Mouse (Mus musculus): Measurements from ENCODE around the gene Igf2bp2. TPM values are rescaled to one million over a fixed set of nuclear protein-coding genes. Genes with fewer than 3 reads are reported as not detected.

Gene Igf2bp2
- polyA plus RNA-seq, 1 experiment from 2014 or later: 139 TPM

GRCm38 (mm10) chr16:22177999-22178398 is 14.9 kb upstream of the Igf2bp2 start:
- no peak overlapping the region for H3K4me2 ChIP-seq (ENCODE audit: low read length)
- ATAC-seq (replicated peaks; ENCODE audit: low FRiP score, low TSS enrichment, low read depth) (no peak), DNase-seq (ENCODE audit: low spot score) (no peak)
- no peaks in the 10 kb centered on the region for H3K4me1 ChIP-seq (replicated peaks; ENCODE audit: control insufficient read depth, insufficient read depth, low read length)
- no peaks in the 10 kb centered on the region for H3K27me3 ChIP-seq (replicated peaks; ENCODE audit: control insufficient read depth, insufficient read depth, low read length)
- H3K4me3 ChIP-seq (ENCODE audit: low read depth, low read length): no peak overlapping the region
- WGBS: 72% methylated on average over 2 of the region's 2 CpGs
- H3K9me3 ChIP-seq (ENCODE audit: control insufficient read depth, low read length): peaks cover 6% of the 10 kb centered on the region; the same call in 1 of the 2 replicates
- no peaks in the 10 kb centered on the region for H3K36me3 ChIP-seq (ENCODE audit: control insufficient read depth, insufficient read depth, low read length)
- no peak overlapping the region for H3K9ac ChIP-seq (ENCODE audit: low read length)
- no peak overlapping the region for H3K27ac ChIP-seq (ENCODE audit: low read depth)

DNA sequence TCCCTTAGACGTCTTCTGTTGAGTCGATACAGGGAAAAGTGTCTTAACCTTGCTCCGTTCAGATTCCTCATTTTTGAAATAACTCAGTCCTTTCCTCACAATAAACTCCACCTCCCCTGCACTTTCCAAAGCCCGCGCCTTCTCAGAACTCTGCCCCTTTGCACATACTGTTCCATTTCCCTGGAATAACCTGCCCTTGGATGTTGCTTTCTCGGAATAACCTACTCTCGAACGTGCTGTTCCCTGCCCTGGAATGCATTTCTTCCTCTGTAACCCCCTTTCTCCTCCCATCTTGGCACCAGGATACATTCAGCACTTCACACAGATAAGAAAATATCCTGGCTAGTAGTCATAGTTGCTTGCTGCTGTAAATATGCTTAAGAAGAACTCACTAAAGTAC is 5.6 kb upstream of the Igf2bp2 start:
- DNase-seq (ENCODE audit: low spot score) (no peak), ATAC-seq (replicated peaks; ENCODE audit: low FRiP score, low TSS enrichment, low read depth) (no peak)
- H3K4me2 ChIP-seq (ENCODE audit: low read length): no peak overlapping the region
- no peaks in the 10 kb centered on the region for H3K9me3 ChIP-seq (ENCODE audit: control insufficient read depth, low read length)
- H3K9ac ChIP-seq (ENCODE audit: low read length): no peak overlapping the region
- H3K27ac ChIP-seq (ENCODE audit: low read depth): no peak overlapping the region
- no peaks in the 10 kb centered on the region for H3K27me3 ChIP-seq (replicated peaks; ENCODE audit: control insufficient read depth, insufficient read depth, low read length)
- H3K4me1 ChIP-seq (replicated peaks; ENCODE audit: control insufficient read depth, insufficient read depth, low read length): 0 out of 2 replicates have a peak, but pooled peaks cover 7% of the 10 kb centered on the region
- 91% methylated on average over 8 of the region's 8 CpGs for WGBS
- no peak overlapping the region for H3K4me3 ChIP-seq (ENCODE audit: low read depth, low read length)
- no peaks in the 10 kb centered on the region for H3K36me3 ChIP-seq (ENCODE audit: control insufficient read depth, insufficient read depth, low read length)

DNA sequence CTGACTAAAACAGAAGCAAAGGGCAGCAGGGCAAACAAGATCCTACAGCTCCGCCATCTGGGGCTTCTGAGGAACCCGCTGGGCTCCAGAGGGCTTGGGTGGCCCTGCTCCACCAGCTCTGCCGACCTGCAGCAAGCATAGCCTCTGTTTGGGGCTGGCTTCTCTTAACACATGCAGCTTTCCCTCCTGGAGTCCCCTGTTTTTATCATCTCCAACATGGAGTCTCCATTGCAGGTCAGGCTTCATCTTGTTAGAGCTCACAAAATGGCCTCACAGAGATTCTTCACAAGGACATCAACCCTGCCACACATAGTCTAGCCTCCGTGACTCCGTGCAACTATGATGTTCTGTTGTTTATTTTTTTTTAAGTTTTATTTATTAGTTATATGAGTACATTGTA is 2.5 kb upstream of the Igf2bp2 start:
- H3K4me3 ChIP-seq (ENCODE audit: low read depth, low read length): no peak overlapping the region
- DNase-seq (ENCODE audit: low spot score) (no peak), ATAC-seq (replicated peaks; ENCODE audit: low FRiP score, low TSS enrichment, low read depth) (no peak)
- no peaks in the 10 kb centered on the region for H3K36me3 ChIP-seq (ENCODE audit: control insufficient read depth, insufficient read depth, low read length)
- WGBS: 84% methylated on average over 5 of the region's 5 CpGs
- H3K27me3 ChIP-seq (replicated peaks; ENCODE audit: control insufficient read depth, insufficient read depth, low read length): no peaks in the 10 kb centered on the region
- H3K27ac ChIP-seq (ENCODE audit: low read depth): no peak overlapping the region
- no peaks in the 10 kb centered on the region for H3K9me3 ChIP-seq (ENCODE audit: control insufficient read depth, low read length)
- H3K4me2 ChIP-seq (ENCODE audit: low read length): no peak overlapping the region
- H3K9ac ChIP-seq (ENCODE audit: low read length): no peak overlapping the region
- 0 out of 2 replicates have a peak, but pooled peaks cover 7% of the 10 kb centered on the region for H3K4me1 ChIP-seq (replicated peaks; ENCODE audit: control insufficient read depth, insufficient read depth, low read length)

- no peak overlapping the region for H3K27ac ChIP-seq (ENCODE audit: low read depth)
- peak overlapping the region; percentile 86 for H3K4me2 ChIP-seq (ENCODE audit: low read length)
- 0 out of 2 replicates have a peak overlapping the region, but pooled peaks have one; percentile 99 for H3K4me3 ChIP-seq (ENCODE audit: low read depth, low read length)
- WGBS: 46% methylated on average over 8 of the region's 8 CpGs
- H3K36me3 ChIP-seq (ENCODE audit: control insufficient read depth, insufficient read depth, low read length): no peaks in the 10 kb centered on the region
- H3K27me3 ChIP-seq (replicated peaks; ENCODE audit: control insufficient read depth, insufficient read depth, low read length): no peaks in the 10 kb centered on the region
- DNase-seq (ENCODE audit: low spot score): no peak
- H3K9me3 ChIP-seq (ENCODE audit: control insufficient read depth, low read length): no peaks in the 10 kb centered on the region
- ATAC-seq (replicated peaks; ENCODE audit: low FRiP score, low TSS enrichment, low read depth): no peak
- no peak overlapping the region for H3K9ac ChIP-seq (ENCODE audit: low read length)
- peaks cover 14% of the 10 kb centered on the region for H3K4me1 ChIP-seq (replicated peaks; ENCODE audit: control insufficient read depth, insufficient read depth, low read length)
These were observed 1.3 kb upstream of the Igf2bp2 start for GRCm38 (mm10) chr16:22164446-22164845.

DNA sequence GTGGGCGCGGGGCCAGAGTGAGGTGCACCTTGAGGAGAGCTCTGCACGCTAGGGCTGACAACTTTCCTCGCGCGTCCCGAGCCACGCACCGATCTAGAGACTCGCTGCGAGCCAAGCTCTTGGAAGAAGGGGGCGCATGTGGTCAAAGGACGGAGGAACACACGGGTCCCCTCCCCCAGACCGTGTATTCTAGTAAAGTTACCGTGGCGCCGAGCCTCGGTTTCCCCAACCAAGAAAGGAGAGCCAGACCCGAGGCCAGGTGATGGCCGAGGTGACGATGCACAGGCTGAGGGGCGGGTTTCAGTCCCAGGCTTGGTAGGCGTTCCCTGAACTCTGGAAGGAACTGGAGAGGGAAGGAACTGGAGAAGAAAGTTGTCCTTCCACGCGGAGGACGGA is 355 bp upstream of the Igf2bp2 start:
- Histone ChIP-seq H3K4me2 (ENCODE audit: low read length) (peak overlapping the region; percentile 86), H3K9ac (ENCODE audit: low read length) (peak overlapping the region; percentile 99), H3K4me1 (replicated peaks; ENCODE audit: control insufficient read depth, insufficient read depth, low read length) (peaks cover 19% of the 10 kb centered on the region), H3K36me3 (ENCODE audit: control insufficient read depth, insufficient read depth, low read length) (no peaks in the 10 kb centered on the region), H3K4me3 (ENCODE audit: low read depth, low read length) (peak overlapping the region; percentile 99), H3K9me3 (ENCODE audit: control insufficient read depth, low read length) (no peaks in the 10 kb centered on the region), H3K27ac (ENCODE audit: low read depth) (peak overlapping the region; percentile 94), H3K27me3 (replicated peaks; ENCODE audit: control insufficient read depth, insufficient read depth, low read length) (no peaks in the 10 kb centered on the region)
- DNase-seq (ENCODE audit: low spot score) (peak; percentile 88), ATAC-seq (replicated peaks; ENCODE audit: low FRiP score, low TSS enrichment, low read depth) (peak; percentile 73)
- WGBS: 0% methylated on average over 27 of the region's 27 CpGs

GRCm38 (mm10) chr16:22162066-22162511 is 1.0 kb downstream of the Igf2bp2 start:
- Histone ChIP-seq H3K9me3 (ENCODE audit: control insufficient read depth, low read length) (no peaks in the 10 kb centered on the region), H3K4me1 (replicated peaks; ENCODE audit: control insufficient read depth, insufficient read depth, low read length) (peaks cover 22% of the 10 kb centered on the region), H3K27me3 (replicated peaks; ENCODE audit: control insufficient read depth, insufficient read depth, low read length) (no peaks in the 10 kb centered on the region), H3K9ac (ENCODE audit: low read length) (peak overlapping the region; percentile 99), H3K4me2 (ENCODE audit: low read length) (peak overlapping the region; percentile 86), H3K4me3 (ENCODE audit: low read depth, low read length) (peak overlapping the region; percentile 99), H3K36me3 (ENCODE audit: control insufficient read depth, insufficient read depth, low read length) (no peaks in the 10 kb centered on the region), H3K27ac (ENCODE audit: low read depth) (peak overlapping the region; percentile 94)
- WGBS: 0% methylated on average over 19 of the region's 19 CpGs
- ATAC-seq (replicated peaks; ENCODE audit: low FRiP score, low TSS enrichment, low read depth) (0 out of 2 replicates have a peak, but pooled peaks have one; percentile 4), DNase-seq (ENCODE audit: low spot score) (no peak)

DNA sequence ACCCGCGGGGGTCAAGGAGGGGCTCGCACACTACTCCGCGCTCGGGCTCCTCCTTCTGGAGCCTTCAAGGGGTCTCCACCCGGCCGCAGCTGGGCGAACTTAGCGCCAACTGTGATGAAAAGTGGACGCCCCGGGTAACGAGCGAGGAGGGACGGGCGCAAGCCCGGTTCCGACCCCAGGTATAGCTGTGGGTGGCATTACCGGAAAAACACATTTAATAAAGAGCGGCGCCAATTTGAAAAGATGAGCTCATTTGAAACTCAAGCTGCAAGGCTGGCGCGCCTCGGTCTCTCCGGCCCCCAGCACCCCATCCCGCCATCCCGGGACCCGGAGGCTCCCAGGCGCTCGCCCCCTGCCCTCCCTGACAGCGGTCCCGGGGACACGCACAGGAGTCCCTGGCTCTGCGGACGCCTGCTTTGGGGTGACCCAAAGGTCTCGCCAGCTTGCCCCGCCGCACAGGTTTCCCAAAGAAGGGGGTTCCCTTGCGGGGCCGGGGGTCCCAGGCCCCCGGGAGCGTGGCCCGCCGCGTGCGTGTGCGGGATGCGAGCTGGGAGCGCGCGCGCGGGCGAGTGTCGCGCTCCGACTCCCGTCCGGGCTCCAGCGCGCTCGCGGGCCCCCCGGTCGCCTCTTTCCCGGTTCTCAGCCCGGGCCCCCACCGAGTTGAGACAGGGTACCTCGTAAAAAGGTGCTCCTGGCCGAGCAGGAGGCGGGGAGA is 1.6 kb downstream of the Igf2bp2 start:
- under 1% methylated on average over 70 of the region's 71 CpGs for WGBS
- ATAC-seq (replicated peaks; ENCODE audit: low FRiP score, low TSS enrichment, low read depth) (0 out of 2 replicates have a peak, but pooled peaks have one; percentile 13), DNase-seq (ENCODE audit: low spot score) (peak; percentile 84)
- H3K9me3 ChIP-seq (ENCODE audit: control insufficient read depth, low read length): no peaks in the 10 kb centered on the region
- H3K27ac ChIP-seq (ENCODE audit: low read depth): peak overlapping the region; percentile 94
- H3K4me3 ChIP-seq (ENCODE audit: low read depth, low read length): peak overlapping the region; percentile 99
- H3K4me2 ChIP-seq (ENCODE audit: low read length): peak overlapping the region; percentile 86
- H3K4me1 ChIP-seq (replicated peaks; ENCODE audit: control insufficient read depth, insufficient read depth, low read length): peaks cover 22% of the 10 kb centered on the region
- H3K27me3 ChIP-seq (replicated peaks; ENCODE audit: control insufficient read depth, insufficient read depth, low read length): no peaks in the 10 kb centered on the region
- peak overlapping the region; percentile 99 for H3K9ac ChIP-seq (ENCODE audit: low read length)
- no peaks in the 10 kb centered on the region for H3K36me3 ChIP-seq (ENCODE audit: control insufficient read depth, insufficient read depth, low read length)

DNA sequence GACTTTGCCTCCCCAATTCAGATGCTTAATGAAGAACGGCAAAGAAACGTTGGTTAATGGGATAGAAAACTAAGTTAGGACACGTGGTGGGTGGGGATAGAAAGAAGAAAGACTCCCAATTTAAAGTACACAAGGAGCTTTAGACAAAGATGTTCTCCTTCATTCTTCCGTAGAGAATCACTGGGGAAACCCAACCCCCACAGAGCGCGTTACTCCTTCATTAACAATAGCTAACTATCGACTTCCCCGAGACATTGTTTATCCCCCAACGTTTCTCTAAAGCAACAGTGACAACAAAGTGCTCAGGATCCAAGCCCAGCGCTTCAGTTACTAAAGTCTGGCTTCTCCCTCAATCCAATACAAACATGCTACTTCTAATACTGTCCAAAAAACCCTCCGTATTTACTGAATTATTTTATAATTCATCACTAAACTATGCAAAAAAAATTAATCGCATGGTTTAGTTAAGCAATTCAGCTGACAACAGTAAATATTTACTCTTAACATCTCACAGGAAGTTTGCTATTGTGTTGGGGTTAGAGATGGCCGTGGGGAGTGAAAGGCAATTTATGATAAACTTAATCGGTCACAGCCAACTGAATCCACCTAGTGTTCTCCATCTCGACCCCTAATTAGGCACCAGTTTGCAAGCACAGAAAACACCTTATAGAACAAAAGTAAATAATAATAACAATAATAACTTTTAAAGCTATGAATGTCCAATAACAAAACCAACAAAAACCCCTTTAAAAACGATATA is 2.5 kb downstream of the Igf2bp2 start:
- no peak for DNase-seq (ENCODE audit: low spot score)
- under 1% methylated on average over 16 of the region's 16 CpGs for WGBS
- ATAC-seq (replicated peaks; ENCODE audit: low FRiP score, low TSS enrichment, low read depth): no peak
- H3K4me3 ChIP-seq (ENCODE audit: low read depth, low read length): peak overlapping the region; percentile 99
- peak overlapping the region; percentile 94; the same call in 1 of the 2 replicates for H3K27ac ChIP-seq (ENCODE audit: low read depth)
- H3K4me2 ChIP-seq (ENCODE audit: low read length): peak overlapping the region; percentile 86
- H3K9ac ChIP-seq (ENCODE audit: low read length): peak overlapping the region; percentile 99
- H3K27me3 ChIP-seq (replicated peaks; ENCODE audit: control insufficient read depth, insufficient read depth, low read length): no peaks in the 10 kb centered on the region
- H3K9me3 ChIP-seq (ENCODE audit: control insufficient read depth, low read length): no peaks in the 10 kb centered on the region
- peaks cover 22% of the 10 kb centered on the region for H3K4me1 ChIP-seq (replicated peaks; ENCODE audit: control insufficient read depth, insufficient read depth, low read length)
- no peaks in the 10 kb centered on the region for H3K36me3 ChIP-seq (ENCODE audit: control insufficient read depth, insufficient read depth, low read length)

All from intestine, embryonic 14.5 days (tissue).